Mouse (Mus musculus) heart, embryonic 13.5 days (tissue): Measurements from ENCODE around the gene Cabp1. TPM values are rescaled to one million over a fixed set of nuclear protein-coding genes. Genes with fewer than 3 reads are reported as not detected.

Source experiments
- ATAC-seq: fragments of 200-750 bp; cut with Nextera tagmentation; 2 replicates; pipeline ENCODE4 v1.8.0; 2017; ENCODE audit warnings: moderate TSS enrichment; ENCODE audit not compliant: insufficient number of reproducible peaks, low FRiP score, low TSS enrichment; ENCODE audit errors: extremely low read depth
- H3K27ac ChIP-seq: fragments of 300-500 bp; sonication (generic); replicated peaks from 2 replicates; pipeline ENCODE4 v1.5.1; 2015; ENCODE audit warnings: moderate library complexity, mild to moderate bottlenecking, inconsistent platforms
- H3K27me3 ChIP-seq: fragments of 300-500 bp; sonication (generic); replicated peaks from 2 replicates; pipeline ENCODE4 v1.6.1; 2015; ENCODE audit warnings: mild to moderate bottlenecking, inconsistent platforms
- H3K36me3 ChIP-seq: fragments of 300-500 bp; sonication (generic); 2 replicates; pipeline ENCODE4 v1.6.1; 2015; ENCODE audit warnings: mild to moderate bottlenecking, inconsistent platforms
- H3K4me1 ChIP-seq: fragments of 300-500 bp; sonication (generic); 2 replicates; pipeline ENCODE4 v1.6.1; 2015; ENCODE audit warnings: inconsistent platforms
- H3K4me2 ChIP-seq: fragments of 300-500 bp; sonication (generic); 2 replicates; pipeline ENCODE4 v1.6.1; 2015; ENCODE audit warnings: inconsistent platforms, mild to moderate bottlenecking, moderate library complexity
- H3K4me3 ChIP-seq: fragments of 300-500 bp; sonication (generic); 2 replicates; pipeline ENCODE4 v1.5.1; 2015; ENCODE audit warnings: moderate library complexity, mild to moderate bottlenecking, inconsistent platforms
- H3K9ac ChIP-seq: fragments of 300-500 bp; sonication (generic); 2 replicates; pipeline ENCODE4 v1.6.1; 2015; ENCODE audit warnings: inconsistent platforms, mild to moderate bottlenecking, moderate library complexity
- H3K9me3 ChIP-seq: fragments of 300-500 bp; sonication (generic); 2 replicates; pipeline ENCODE4 v1.6.1; 2016; ENCODE audit warnings: inconsistent platforms
- WGBS: fragments of 180-500 bp; shearing (Covaris S2); methylation state at CpG from one replicate; pipeline ENCODE4 v1.1.7; 2015; ENCODE audit warnings: mixed read lengths; 5-methylcytosine and 5-hydroxymethylcytosine counted together
- polyA plus RNA-seq: library from polyadenylated mRNA; unstranded; fragments of >200 nt; fragmentation: Nextera tagmentation; extraction: Ambion mirVana; gene quantifications from 2 replicates; pipeline ENCODE4 v1.2.1, GENCODE M21; 2015

Cabp1 gene
- polyA plus RNA-seq, 1 experiment from 2014 or later, result 0.53 TPM

GRCm38 (mm10) chr5:115230830-115231551 lies 36.8 kb upstream of the Cabp1 start:
- 42% methylated on average over 15 of the region's 15 CpGs for WGBS
- ATAC-seq, result no peak; the same call in 1 of the 2 replicates
- peak overlapping the region; percentile 8 for H3K9ac ChIP-seq

GRCm38 (mm10) chr5:115222485-115222884 lies 28.3 kb upstream of the Cabp1 start:
- no peak overlapping the region for H3K9ac ChIP-seq
- H3K36me3 ChIP-seq, result no peaks in the 10 kb centered on the region
- no peak overlapping the region for H3K27ac ChIP-seq
- no peak for ATAC-seq
- 64% methylated on average over 3 of the region's 3 CpGs for WGBS
- H3K4me2 ChIP-seq, result no peak overlapping the region
- H3K4me3 ChIP-seq, result no peak overlapping the region
- peaks cover 12% of the 10 kb centered on the region; the same call in 1 of the 2 replicates for H3K4me1 ChIP-seq
- H3K9me3 ChIP-seq, result 0 out of 2 replicates have a peak, but pooled peaks cover 4% of the 10 kb centered on the region
- peaks cover 14% of the 10 kb centered on the region; the same call in 1 of the 2 replicates for H3K27me3 ChIP-seq

More at GRCm38 (mm10) chr5:115230830-115231551, 36.8 kb upstream of the Cabp1 start:
- H3K36me3 ChIP-seq, result no peaks in the 10 kb centered on the region
- H3K27me3 ChIP-seq, result peaks cover 34% of the 10 kb centered on the region
- no peak overlapping the region for H3K27ac ChIP-seq
- H3K4me1 ChIP-seq, result peaks cover 10% of the 10 kb centered on the region
- no peaks in the 10 kb centered on the region for H3K9me3 ChIP-seq
- peak overlapping the region; percentile 24 for H3K4me2 ChIP-seq
- H3K4me3 ChIP-seq, result no peak overlapping the region

- Histone ChIP-seq H3K4me1 (peaks cover 12% of the 10 kb centered on the region; the same call in 1 of the 2 replicates), H3K27ac (no peak overlapping the region), H3K9me3 (0 out of 2 replicates have a peak, but pooled peaks cover 4% of the 10 kb centered on the region), H3K4me3 (no peak overlapping the region), H3K4me2 (no peak overlapping the region), H3K27me3 (peaks cover 23% of the 10 kb centered on the region), H3K9ac (no peak overlapping the region), H3K36me3 (no peaks in the 10 kb centered on the region)
- WGBS, result 39% methylated on average over 13 of the region's 13 CpGs
- no peak for ATAC-seq
Observed at GRCm38 (mm10) chr5:115220931-115221640, 26.9 kb upstream of the Cabp1 start.

- H3K27ac ChIP-seq, result no peak overlapping the region
- no peak overlapping the region for H3K4me2 ChIP-seq
- peaks cover 24% of the 10 kb centered on the region for H3K4me1 ChIP-seq
- H3K9me3 ChIP-seq, result 0 out of 2 replicates have a peak, but pooled peaks cover 4% of the 10 kb centered on the region
- no peaks in the 10 kb centered on the region for H3K36me3 ChIP-seq
- WGBS, result 86% methylated on average over 12 of the region's 12 CpGs
- no peak overlapping the region for H3K9ac ChIP-seq
- H3K4me3 ChIP-seq, result no peak overlapping the region
- H3K27me3 ChIP-seq, result peaks cover 40% of the 10 kb centered on the region
- no peak for ATAC-seq
Observed at GRCm38 (mm10) chr5:115217998-115218397, 23.8 kb upstream of the Cabp1 start.

- H3K36me3 ChIP-seq, result no peaks in the 10 kb centered on the region
- peak overlapping the region; percentile 77 for H3K9ac ChIP-seq
- H3K4me3 ChIP-seq, result peak overlapping the region; percentile 54
- 21% methylated on average over 27 of the region's 27 CpGs for WGBS
- peak overlapping the region; percentile 80 for H3K4me2 ChIP-seq
- H3K4me1 ChIP-seq, result peaks cover 21% of the 10 kb centered on the region
- H3K27me3 ChIP-seq, result peaks cover 42% of the 10 kb centered on the region
- ATAC-seq, result no peak
- no peaks in the 10 kb centered on the region for H3K9me3 ChIP-seq
- no peak overlapping the region for H3K27ac ChIP-seq
Observed at GRCm38 (mm10) chr5:115215273-115216185, 21.3 kb upstream of the Cabp1 start.

GRCm38 (mm10) chr5:115214864-115215263 lies 20.7 kb upstream of the Cabp1 start:
- under 1% methylated on average over 17 of the region's 17 CpGs for WGBS
- Histone ChIP-seq H3K9ac (peak overlapping the region; percentile 77), H3K27me3 (peaks cover 35% of the 10 kb centered on the region), H3K27ac (no peak overlapping the region), H3K36me3 (no peaks in the 10 kb centered on the region), H3K9me3 (no peaks in the 10 kb centered on the region), H3K4me1 (peaks cover 21% of the 10 kb centered on the region), H3K4me2 (peak overlapping the region; percentile 80), H3K4me3 (peak overlapping the region; percentile 54)
- ATAC-seq, result no peak

GRCm38 (mm10) chr5:115212861-115213260 lies 18.7 kb upstream of the Cabp1 start:
- WGBS, result 60% methylated on average over 4 of the region's 4 CpGs
- no peak for ATAC-seq

GRCm38 (mm10) chr5:115212451-115212850 lies 18.3 kb upstream of the Cabp1 start:
- Histone ChIP-seq H3K9me3 (no peaks in the 10 kb centered on the region), H3K4me2 (no peak overlapping the region), H3K4me1 (peaks cover 22% of the 10 kb centered on the region), H3K36me3 (no peaks in the 10 kb centered on the region), H3K4me3 (no peak overlapping the region), H3K27me3 (peaks cover 32% of the 10 kb centered on the region), H3K27ac (no peak overlapping the region), H3K9ac (no peak overlapping the region)
- no peak for ATAC-seq
- WGBS, result 78% methylated on average over 9 of the region's 9 CpGs

More at GRCm38 (mm10) chr5:115212861-115213260, 18.7 kb upstream of the Cabp1 start:
- Histone ChIP-seq H3K4me1 (peaks cover 21% of the 10 kb centered on the region), H3K4me3 (no peak overlapping the region), H3K36me3 (no peaks in the 10 kb centered on the region), H3K9ac (no peak overlapping the region), H3K4me2 (no peak overlapping the region), H3K27ac (no peak overlapping the region), H3K9me3 (no peaks in the 10 kb centered on the region), H3K27me3 (peaks cover 32% of the 10 kb centered on the region)

- H3K4me2 ChIP-seq, result no peak overlapping the region
- ATAC-seq, result no peak
- WGBS, result 11% methylated on average over 1 of the region's 1 CpGs
Observed at GRCm38 (mm10) chr5:115210380-115210779, 16.2 kb upstream of the Cabp1 start.

GRCm38 (mm10) chr5:115208601-115209000 lies 14.4 kb upstream of the Cabp1 start:
- H3K9ac ChIP-seq, result no peak overlapping the region
- peaks cover 25% of the 10 kb centered on the region for H3K4me1 ChIP-seq
- peaks cover 37% of the 10 kb centered on the region for H3K27me3 ChIP-seq
- no peaks in the 10 kb centered on the region for H3K36me3 ChIP-seq
- H3K9me3 ChIP-seq, result no peaks in the 10 kb centered on the region
- WGBS, result 50% methylated on average over 5 of the region's 5 CpGs
- no peak overlapping the region for H3K4me3 ChIP-seq
- no peak for ATAC-seq
- no peak overlapping the region for H3K27ac ChIP-seq
- no peak overlapping the region for H3K4me2 ChIP-seq

More at GRCm38 (mm10) chr5:115210380-115210779, 16.2 kb upstream of the Cabp1 start:
- Histone ChIP-seq H3K27ac (no peak overlapping the region), H3K4me1 (peaks cover 18% of the 10 kb centered on the region), H3K4me3 (no peak overlapping the region), H3K9me3 (no peaks in the 10 kb centered on the region), H3K36me3 (no peaks in the 10 kb centered on the region), H3K27me3 (peaks cover 30% of the 10 kb centered on the region), H3K9ac (no peak overlapping the region)

GRCm38 (mm10) chr5:115207892-115208291 lies 13.7 kb upstream of the Cabp1 start:
- Histone ChIP-seq H3K4me3 (no peak overlapping the region), H3K9ac (no peak overlapping the region), H3K27me3 (peaks cover 44% of the 10 kb centered on the region), H3K4me2 (no peak overlapping the region), H3K9me3 (no peaks in the 10 kb centered on the region), H3K36me3 (no peaks in the 10 kb centered on the region), H3K4me1 (peaks cover 25% of the 10 kb centered on the region), H3K27ac (no peak overlapping the region)
- no peak for ATAC-seq
- WGBS, result 15% methylated on average over 10 of the region's 16 CpGs
